Mouse (Mus musculus) E14TG2a.4 (cell line): Measurements from ENCODE around the gene Atp1a1.

Experiments
- CTCF ChIP-seq: conservative IDR thresholded peaks from 2 replicates; pipeline ENCODE4 v1.5.1; 2014; ENCODE audit warnings: low read length
- NANOG ChIP-seq: IDR thresholded peaks from 2 replicates; pipeline ENCODE4 v1.6.1; 2014; ENCODE audit warnings: borderline replicate concordance, low read length, mixed read lengths

GRCm38 (mm10) chr3:101534311-101534710 is 70.2 kb downstream of the Atp1a1 start:
- TF ChIP-seq CTCF = no peak
- TF ChIP-seq NANOG = no peak
